Mouse (Mus musculus) left cerebral cortex, postnatal 25 days (tissue): ENCODE data around the gene Slc10a7. TPM values are rescaled to one million over a fixed set of nuclear protein-coding genes. Genes with fewer than 3 reads are reported as not detected.
"Not testable (repeated sequence)": the region's sequence is repeated elsewhere in the genome, so short reads cannot be mapped to it uniquely, and the experiment has no call there.

ENCODE experiments used
- DNase-seq, 2 experiments: peaks; one replicate each; pipeline ENCODE4 v3.0.0; 2022; ENCODE audit warnings: low spot score in 2 of 2, mixed read lengths in 1 of 2
- intact Hi-C: fragments of 180-260 bp; cut with DNase I; formaldehyde crosslinking; loops from one replicate; pipeline ENCODE4 v1.15.1; 2025
- total RNA-seq, 2 experiments: library from RNA; stranded (reverse); gene quantifications; 2 replicates each; pipeline ENCODE4 v1.2.3; 2021

Slc10a7 gene
- total RNA-seq, 2 experiments from 2014 or later, result 5.9 to 6.2 TPM

DNA sequence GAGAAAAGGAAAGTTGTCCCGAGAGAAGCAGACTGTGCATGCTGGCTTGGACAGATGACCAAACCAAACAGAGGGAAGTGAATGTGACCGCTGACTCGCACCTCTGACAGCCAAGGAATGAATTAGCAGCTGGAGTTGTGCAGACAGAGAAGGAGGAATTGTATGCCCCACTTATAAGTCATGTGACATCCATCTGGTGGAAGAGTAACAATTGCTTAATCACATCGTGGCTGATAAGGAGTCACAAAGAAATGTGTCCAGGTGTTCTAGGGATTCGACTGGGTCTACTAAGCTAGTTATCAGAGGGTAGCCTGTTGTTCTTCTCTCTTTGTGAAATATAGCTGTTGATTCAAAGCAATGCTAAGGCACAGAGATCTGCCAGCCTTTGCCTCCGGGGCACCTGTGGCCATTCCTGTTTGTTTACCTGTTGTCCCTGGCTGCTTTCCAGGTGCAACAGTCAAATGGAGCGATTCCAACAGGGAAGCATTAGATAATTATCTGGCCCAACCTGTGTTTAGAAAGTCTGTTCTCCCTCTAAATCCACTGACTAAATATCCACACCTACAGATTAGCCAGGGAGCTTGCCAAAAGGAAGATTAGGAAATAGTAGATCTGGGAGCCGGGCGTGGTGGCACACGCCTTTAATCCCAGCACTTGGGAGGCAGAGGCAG, 147.7 kb downstream of the Slc10a7 start:
- DNase-seq, result no peak
- intact Hi-C loops, result no loop called here

DNA sequence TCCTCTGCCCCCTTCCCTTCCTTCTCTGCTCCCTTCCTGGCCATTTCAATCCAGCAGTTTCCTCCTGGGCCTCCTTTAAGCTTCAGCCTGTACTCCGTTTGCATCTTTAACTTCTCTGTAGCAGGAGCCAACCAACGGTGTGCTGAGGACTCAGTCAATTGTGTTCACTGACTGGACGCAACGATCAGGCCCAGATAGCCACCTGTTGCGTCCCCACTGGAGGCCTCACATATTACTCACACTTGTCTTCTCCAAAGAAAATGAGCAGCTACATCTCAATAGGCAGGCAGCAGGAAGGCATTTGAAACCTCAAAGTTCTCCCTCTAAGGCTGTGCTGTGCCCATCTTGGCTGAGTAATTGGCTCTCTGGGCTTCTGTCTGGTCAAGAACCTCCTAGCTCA, 149.0 kb downstream of the Slc10a7 start:
- DNase-seq, result no peak
- intact Hi-C loops, result no loop called here

DNA sequence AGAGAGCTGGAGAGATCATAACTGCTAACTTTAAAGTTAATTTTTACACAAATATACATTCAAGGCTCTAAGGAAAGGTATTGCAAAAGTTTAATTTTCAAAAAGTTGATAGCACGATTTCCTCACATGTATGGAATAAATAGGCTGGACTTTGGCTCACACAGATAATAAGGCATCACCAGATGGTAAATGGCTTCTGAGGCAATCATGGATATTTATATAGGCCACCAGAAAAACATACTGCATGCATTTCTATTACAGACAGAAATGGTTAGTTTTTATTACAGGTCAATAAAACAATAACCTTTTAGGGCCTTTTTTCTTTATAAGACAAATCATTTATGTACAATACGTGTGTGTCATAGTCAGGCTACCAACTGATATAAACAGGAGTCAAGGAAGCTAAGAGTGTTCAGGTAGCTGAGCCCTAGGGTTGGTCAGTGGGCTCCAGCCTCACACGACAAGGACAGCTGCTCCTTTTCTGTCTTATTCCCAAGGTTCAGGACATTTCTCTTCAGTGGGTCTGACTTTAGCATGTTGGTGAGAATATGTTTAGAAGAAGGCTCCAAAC, 150.6 kb downstream of the Slc10a7 start:
- intact Hi-C loops, result no loop called here
- no peak for DNase-seq

DNA sequence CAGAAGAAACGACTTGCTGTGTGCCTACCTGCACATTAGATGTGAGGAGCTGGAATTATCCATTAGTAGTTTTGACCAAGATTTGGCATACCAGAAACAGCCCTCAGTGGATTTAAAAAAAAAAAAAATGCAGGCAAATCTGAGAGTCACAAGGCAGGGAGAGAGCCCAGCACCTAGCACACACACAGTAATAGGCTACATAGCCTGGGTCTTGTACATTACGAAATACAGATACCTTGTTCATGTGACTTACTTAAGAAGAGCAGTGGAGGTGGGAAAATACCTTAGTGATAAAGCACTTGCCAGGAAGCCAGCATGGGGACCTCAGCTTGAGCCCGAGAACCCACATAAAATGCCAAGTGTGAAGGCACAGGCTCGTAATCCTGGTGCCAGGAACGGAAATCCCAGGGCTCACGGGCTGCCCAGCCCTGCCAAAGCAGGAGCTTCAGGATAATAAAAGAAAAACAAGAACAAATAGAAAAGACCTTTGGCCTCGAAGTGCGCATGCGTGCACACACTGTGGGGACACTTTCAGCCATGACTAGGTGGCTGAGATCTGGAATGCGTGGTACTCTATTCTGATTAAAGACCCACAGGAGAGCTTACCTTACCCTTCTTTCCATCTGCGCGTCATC, 155.3 kb downstream of the Slc10a7 start:
- intact Hi-C loops, result no loop called here
- DNase-seq, result no peak

DNA sequence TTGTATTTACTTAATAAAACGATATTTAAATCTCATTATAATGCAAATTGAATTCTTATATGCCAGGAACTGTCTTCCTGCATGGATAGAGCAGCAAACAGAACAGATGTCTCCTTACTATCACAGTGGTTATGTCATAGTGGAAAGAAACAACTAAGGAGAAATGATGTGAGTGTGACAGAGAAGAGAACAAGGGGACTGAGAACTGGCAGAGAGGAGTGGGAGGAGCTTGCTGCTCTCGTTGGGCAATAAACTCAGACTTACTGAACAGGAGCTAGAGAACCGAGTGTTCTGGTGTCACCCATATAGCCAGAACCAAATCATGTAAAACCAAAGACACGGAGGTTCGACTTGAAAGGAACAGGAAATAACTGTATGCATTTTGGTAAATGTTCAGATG, 158.3 kb downstream of the Slc10a7 start:
- no peak for DNase-seq
- intact Hi-C loops, result no loop called here

DNA sequence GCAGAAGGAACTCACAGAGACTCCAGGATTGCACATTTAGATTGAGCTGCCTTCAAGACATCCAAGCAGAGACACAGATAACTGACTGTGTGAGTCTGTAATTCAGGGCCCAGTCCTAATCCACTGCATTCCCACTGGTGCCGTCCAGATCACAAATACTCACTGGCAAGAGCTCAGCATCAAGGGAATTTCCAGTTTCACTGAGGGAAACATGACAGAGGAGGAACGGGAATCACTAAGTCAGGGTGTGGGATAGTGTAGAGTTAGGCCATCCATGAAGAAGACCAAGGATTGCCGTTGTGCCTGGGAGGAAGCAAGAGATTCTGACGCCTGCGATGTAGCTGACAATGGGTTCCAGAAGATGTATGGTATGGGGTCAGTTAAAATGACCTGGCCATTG, 159.1 kb downstream of the Slc10a7 start:
- intact Hi-C loops, result no loop called here
- DNase-seq, result no peak

DNA sequence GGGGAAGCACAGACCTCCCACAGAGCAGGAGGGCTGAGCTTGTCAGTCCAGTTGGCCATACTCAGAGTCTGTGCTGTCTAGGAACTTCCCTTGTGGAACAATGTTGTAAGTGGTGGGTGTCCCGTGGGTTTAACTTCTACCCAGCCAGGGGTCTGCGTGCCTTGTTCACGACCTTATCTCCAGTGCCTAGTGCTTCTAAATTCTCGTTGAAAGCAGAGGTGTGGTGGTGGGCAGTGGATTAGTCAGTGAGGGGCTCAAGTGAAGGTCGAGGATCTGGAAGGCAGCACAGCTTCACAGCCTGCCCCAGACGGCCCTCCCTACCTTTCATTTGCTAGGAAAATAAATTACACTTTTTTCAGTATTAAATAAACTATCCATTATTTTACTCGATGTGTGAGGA, 161.1 kb downstream of the Slc10a7 start:
- intact Hi-C loops, result no loop called here

DNA sequence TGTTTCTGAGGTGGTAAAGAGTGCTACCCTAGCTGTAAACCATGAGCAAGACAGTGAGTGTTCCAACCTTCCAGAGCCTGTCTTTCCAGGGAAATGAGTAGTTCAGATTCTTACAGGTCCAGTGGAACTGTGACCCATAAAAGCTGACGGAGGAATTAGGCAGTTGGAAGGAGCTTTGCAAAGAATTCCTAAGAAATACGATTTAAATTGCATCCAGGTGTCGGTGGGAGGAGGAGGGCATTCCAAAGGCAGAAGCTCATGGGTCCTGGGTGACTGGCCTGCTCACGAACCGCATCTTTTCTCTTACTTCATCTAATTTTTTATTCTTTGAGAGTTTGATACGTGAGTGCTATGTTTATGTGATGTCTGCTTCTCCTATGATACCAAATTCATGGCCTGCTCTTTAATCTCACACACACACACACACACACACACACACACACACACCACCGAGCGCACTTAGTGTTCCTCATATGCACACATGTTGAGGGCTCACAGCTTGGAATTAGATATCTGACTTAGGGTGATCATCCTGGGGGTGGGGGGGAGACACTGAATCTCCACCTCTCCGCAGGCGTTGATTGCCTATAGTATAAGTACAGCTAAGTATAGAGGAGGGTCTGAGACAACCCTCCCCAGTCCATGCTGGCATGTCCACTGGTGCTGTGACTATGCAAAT, 169.5 kb downstream of the Slc10a7 start:
- intact Hi-C loops, result no loop called here
- no peak for DNase-seq

More for the DNA sequence above, 161.1 kb downstream of the Slc10a7 start:
- DNase-seq, result no peak

DNA sequence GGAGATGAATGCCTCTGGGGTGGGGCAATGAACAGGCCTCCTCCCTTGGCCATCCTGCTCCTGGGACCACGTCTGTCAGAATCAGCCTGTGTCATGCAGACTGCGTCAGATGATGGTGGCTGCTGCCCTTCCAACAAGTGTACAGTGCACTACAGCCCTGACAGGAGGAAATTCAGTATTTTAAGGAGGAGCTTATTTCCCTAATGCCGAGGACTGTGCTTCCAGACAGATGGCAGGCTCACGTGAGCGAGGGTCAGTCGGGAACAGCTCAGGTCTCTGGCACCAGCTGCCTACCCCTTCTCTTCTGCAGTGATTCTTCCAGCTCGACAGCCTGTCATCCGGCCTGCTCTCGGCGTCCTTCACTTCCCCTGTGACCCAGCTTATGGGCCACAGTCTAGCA, 181.6 kb downstream of the Slc10a7 start:
- DNase-seq, result no peak
- intact Hi-C loops, result no loop called here

DNA sequence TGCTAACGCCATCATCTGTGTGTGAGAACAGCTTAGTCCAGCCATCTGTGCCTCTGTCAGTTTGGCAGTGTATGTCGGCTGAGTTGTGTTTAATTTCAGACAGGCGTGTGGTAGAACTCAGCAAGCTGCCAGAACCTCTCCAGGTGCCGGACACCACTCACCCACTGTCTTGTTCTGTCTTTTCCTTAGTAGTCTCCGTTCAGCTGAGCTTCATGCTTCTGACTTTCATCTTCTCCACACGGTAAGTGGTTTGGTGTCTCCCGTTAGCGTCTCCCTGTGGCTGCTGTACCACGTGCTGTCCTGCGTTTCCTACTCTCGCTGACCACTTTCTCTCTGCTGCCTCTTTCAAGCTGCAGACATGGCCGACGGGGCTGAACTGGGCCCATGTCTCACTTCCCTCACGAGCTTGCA, 189.2 kb downstream of the Slc10a7 start:
- DNase-seq, result peak; percentile 44 to 75
- intact Hi-C loops, result no loop called here

DNA sequence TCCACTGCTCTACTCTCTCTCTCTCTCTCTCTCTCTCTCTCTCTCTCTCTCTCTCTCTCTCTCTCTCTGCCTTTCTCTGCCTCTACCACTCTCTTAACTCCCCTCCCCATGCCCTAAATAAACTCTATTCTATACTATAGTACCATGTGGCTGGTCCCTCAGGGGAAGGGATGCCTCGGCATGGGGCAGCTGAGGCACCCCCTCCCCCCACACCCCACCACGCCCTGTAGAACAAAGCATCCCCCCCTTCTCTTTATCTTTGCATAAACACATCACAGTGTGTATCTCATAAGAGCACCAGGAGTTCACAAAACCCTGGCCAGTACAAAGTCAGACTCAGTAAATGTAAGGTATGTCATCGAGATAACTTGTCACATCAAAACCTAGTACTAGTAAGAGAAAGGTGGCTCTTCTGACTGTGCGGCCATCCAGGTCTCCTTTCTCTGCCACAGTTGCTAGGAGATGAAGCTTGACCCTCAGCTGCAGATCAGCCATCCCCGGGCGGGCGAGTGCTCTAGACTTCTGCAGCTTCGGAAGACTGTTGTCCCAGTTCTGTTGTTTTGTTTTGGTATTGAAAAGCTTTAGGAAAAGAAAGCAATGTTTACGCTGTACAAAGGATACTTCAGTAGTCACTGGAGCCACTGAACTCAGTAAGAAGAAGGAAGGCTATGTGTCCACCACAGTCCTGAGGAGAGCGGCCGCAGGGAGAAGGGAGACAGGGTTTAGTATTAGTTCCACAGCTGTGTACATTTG, 194.1 kb downstream of the Slc10a7 start:
- intact Hi-C loops, result no loop called here
- DNase-seq, result no peak

DNA sequence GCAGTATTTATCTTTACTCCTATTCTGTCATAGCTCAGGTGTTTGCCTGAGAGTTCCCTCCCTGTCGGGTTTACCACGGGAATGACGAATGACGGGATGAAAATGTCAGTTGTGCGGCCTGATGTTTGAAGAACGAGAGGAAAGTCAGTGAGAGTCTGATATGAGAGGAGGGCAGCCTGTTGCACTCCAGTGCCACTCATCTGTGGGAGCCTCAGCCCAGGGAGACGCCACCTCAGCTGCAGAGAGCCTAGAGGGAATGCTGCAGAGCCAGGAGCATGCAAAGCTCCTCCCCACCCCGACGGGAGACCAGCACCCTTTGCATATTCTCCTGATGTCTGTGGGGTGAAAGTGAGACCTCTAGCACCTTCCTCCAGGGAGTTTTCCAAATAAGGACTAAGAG, 196.8 kb downstream of the Slc10a7 start:
- intact Hi-C loops, result no loop called here
- no peak for DNase-seq

DNA sequence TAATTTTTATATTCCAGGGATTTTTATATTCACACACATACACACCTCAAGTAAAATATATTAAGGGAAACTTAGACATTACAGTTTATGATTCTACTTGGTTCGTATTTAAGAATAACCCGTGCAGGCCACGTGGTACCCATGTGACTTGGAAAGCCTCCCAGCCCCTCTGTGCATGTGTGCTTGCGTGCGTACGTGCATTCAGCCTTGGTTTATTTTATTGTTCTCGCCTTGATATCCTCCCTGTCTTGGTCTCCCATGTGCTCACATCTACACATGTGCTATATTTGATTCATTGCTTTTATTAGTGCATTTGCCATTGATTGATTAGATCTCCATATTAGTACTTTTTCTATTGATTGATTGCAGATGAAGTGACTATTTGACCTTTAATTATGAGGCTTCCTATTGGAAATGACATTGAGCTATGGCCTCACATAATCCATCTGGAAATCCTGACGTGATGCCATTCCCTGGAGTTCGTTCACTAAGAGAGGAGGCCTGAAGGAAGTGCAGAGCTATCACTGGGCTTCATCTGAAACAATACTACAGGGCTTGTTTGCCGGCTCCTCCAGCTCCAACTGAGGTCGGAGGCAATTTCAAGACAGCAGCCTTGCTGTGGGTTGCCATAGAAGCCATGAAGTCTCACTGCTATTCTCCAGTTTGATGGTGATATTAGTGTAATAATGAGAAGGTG, 200.9 kb downstream of the Slc10a7 start:
- DNase-seq, result no peak

DNA sequence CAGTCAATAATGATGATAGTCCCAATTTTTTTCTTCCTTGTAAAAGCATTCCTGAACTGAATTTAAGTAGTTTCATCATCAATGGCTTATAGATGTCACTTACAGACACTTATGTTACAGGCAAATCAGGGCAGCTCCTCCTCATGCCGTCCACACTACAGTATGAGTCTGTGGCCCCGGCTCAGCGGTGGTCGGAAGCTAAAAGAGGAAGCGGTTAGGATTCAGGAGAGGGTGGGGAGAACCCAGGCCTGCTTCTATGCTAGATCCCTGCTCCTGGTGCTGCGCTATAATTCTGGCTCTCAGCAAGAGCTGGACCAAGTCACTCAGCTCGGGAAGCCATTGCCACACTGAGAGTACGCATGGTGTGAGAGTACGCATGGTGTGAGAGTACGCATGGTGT, 201.8 kb downstream of the Slc10a7 start:
- intact Hi-C loops, result no loop called here
- no peak for DNase-seq

More for the DNA sequence above, 200.9 kb downstream of the Slc10a7 start:
- intact Hi-C loops, result no loop called here

DNA sequence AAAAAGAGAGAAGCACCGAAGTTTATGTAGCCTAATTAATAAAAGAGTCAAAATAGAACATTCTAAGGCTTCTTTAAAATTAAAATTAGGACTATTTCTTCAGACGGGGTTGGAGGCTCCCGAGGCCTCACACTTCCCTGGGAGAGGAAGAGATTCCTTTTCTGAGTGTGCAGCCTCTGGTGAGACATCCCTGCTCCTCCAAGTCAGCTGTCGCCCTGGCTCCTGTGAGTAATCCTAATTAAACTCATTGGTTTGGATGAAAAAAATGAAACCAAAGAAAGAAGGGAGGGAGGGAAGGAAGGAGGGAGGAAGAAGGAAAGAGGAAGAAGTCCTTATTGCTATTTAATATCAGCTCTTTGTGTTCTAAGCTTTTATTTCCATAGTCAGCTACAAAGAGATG, 205.7 kb downstream of the Slc10a7 start:
- DNase-seq, result no peak
- intact Hi-C loops, result no loop called here

DNA sequence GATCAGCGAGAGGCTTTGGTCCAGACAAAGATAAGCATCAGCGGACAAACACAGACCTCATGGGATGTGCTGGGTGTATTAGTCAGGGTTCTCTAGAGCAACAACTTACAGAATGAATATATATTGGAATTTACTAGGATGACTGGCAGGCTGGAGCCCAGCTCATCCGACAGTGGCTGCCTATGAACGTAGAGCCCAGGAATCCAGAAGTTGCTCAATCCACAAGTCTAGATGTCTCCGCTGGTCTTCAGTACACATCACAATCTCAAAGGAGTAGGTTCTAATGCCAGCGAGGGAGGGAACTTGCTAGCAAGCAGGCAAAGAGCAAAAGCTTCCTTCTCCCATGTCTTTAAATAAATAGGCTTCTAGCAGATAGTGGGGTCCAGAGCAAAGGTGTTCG, 207.4 kb downstream of the Slc10a7 start:
- intact Hi-C loops, result no loop called here
- DNase-seq, result no peak

DNA sequence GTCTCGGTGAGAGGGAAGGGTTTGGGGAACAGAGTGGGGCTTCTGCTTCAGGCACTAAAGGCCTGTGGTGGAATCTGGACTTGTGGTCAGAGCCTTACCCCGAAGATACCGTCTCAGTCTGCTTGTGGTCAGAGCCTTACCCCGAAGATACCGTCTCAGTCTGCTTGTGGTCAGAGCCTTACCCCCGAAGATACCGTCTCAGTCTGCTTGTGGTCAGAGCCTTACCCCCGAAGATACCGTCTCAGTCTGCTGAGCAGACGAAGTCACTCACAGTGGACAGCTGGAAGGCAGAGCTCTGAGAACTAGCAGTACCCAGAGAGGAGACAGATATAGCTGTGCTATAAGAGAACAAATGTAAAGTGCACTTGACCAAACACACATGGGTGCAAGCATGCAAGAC, 208.0 kb downstream of the Slc10a7 start:
- DNase-seq, intact Hi-C loops: not testable (repeated sequence)

DNA sequence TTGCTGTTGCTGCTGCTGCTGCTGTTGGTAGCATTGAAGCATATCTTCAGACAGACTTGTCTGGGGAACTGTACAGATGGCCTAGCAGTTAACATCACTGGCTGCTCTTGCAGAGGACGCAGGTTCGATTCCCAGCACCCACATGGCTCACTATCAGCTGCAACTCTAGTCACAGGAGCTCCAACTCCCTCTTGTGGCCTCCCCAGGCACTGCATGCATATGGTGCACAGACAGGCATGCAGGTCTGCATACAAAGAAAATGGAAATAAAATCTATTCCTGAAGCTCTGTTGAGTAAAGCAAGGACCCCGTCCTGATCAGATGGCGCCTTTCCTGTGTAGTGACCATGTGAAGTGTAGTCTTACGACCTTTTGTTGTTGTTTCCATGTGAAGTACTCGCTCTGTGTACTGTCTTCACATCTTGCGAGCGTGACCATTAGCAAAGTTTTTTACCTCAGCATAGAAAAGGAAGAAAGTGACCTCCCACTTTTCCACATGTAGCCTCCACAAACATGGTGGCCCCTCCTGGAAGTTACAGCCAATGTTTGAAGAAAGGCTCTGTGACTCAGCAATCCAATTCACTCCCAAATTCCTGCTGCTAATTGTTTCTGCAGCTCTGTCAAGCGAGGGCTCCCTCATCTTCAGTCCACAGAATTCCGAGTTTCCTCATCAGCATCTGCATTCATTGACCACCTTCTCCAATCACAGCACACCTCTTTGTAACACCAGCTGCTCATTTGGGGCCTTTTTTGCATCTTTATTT, 210.3 kb downstream of the Slc10a7 start:
- no peak for DNase-seq
- intact Hi-C loops, result no loop called here

DNA sequence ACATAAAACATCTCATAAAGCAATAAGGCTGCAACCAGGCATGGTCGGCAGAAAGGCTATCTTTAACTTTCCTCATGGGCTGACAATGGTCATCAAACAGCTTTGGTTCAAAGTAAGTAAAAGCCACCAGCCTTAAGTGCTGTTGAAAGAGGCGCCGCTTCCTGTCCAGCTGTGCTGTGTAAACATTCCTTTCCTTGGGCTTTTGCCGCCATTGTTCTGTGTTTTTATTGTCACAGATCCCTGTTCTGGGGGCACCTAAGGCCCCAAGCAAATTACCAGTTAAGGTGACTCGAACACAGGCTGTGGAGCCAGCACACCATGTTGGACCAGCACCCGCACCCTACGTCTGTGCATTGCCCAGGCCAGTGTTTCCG, 210.9 kb downstream of the Slc10a7 start:
- intact Hi-C loops, result no loop called here

More for the DNA sequence above, 210.9 kb downstream of the Slc10a7 start:
- DNase-seq, result no peak
